ENCODE assay signal across 29 mouse cellular contexts in the genomic region with DNA sequence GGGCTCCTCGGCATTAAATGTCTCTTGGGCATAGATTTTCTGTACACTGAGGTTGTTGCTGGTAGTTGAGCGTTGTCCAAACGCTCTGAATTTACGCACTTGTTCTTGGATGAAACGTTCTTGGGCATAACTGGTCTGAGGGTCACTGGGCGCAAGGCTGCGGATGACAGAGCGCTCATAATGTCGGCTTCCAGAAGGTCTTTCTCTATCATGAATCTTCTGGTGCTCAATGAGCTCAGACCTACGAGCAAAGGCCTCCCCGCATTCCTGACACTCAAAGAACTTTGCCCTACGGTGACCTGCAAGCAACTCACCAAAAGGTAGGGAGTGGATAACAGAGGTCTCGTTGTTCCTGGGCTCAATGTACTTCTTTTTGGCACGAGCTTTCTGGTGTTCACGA. TPM values are rescaled to one million over a fixed set of nuclear protein-coding genes. Genes with fewer than 3 reads are reported as not detected.
"Had no signal": no experiment of that assay in that cellular context is flagged by ENCODE, and none has a peak within 500 bp of the region (broad histone marks: within the 10 kb centered on the region; RNA-seq: fewer than 3 reads in every experiment).

No protein-coding gene starts in this region.

- DNase-seq: forebrain, postnatal 0 days; gastrocnemius, postnatal 14 days; gastrocnemius, postnatal 36 days; heart, adult 18-20 months; heart, postnatal 14 days; heart, postnatal 36 days; kidney, adult 11 months; kidney, adult 2 months; kidney, adult 9 months; kidney, postnatal 14 days; kidney, postnatal 36 days; layer of hippocampus, adult 9-11 months; layer of hippocampus, postnatal 36 days had no signal

- H3K9ac ChIP-seq: forebrain, postnatal 0 days; heart, embryonic 13.5 days; heart, embryonic 15.5 days; hindbrain, embryonic 13.5 days; hindbrain, embryonic 15.5 days; kidney, embryonic 15.5 days; limb, embryonic 12.5 days; liver, embryonic 12.5 days had no signal

- H3K9me3 ChIP-seq: heart, embryonic 15.5 days; hindbrain, embryonic 15.5 days; limb, embryonic 10.5 days had no signal

- H3K4me3 ChIP-seq: heart, embryonic 13.5 days; heart, embryonic 15.5 days; hindbrain, embryonic 13.5 days; hindbrain, embryonic 15.5 days; kidney, embryonic 15.5 days; limb, embryonic 10.5 days; limb, embryonic 12.5 days; liver, embryonic 12.5 days had no signal

- H3K27me3 ChIP-seq: heart, embryonic 13.5 days; heart, embryonic 15.5 days; hindbrain, embryonic 13.5 days; hindbrain, embryonic 15.5 days; kidney, embryonic 15.5 days; limb, embryonic 12.5 days; liver, embryonic 12.5 days had no signal

- ATAC-seq: forebrain, postnatal 0 days; intestine, embryonic 16.5 days; liver, embryonic 12.5 days had no signal

- H3K4me2 ChIP-seq: heart, embryonic 11.5 days; heart, embryonic 13.5 days; heart, embryonic 15.5 days; hindbrain, embryonic 13.5 days; hindbrain, embryonic 15.5 days; kidney, embryonic 15.5 days; limb, embryonic 12.5 days; liver, embryonic 12.5 days had no signal

- H3K27ac ChIP-seq: heart, embryonic 13.5 days; heart, embryonic 15.5 days; hindbrain, embryonic 13.5 days; hindbrain, embryonic 15.5 days; hindbrain, postnatal 0 days; kidney, embryonic 15.5 days; kidney, postnatal 0 days; limb, embryonic 10.5 days; limb, embryonic 12.5 days; liver, embryonic 12.5 days had no signal

- H3K4me1 ChIP-seq: heart, embryonic 13.5 days; heart, embryonic 15.5 days; hindbrain, embryonic 13.5 days; hindbrain, embryonic 15.5 days; kidney, embryonic 15.5 days; limb, embryonic 10.5 days; limb, embryonic 12.5 days; liver, embryonic 12.5 days had no signal

RNA-seq across cellular contexts. Expression of a gene that starts 13.1 kb away (rescaled TPM):
- total RNA-seq: hematopoietic stem cell, adult 5-6 weeks had no signal

RNA-seq across cellular contexts. Expression of a gene that starts 20.8 kb away (rescaled TPM):
- total RNA-seq: hematopoietic stem cell, adult 5-6 weeks had no signal

RNA-seq across cellular contexts. Expression of a gene that starts 21.0 kb away (rescaled TPM):
- total RNA-seq: gastrocnemius, adult 8-10 months; heart, adult 18-20 months had no signal
- polyA plus RNA-seq: gonadal fat pad, adult 2 months; liver, adult 2 months had no signal
